Mouse (Mus musculus) G1E (cell line): Measurements from ENCODE around the gene Eng. TPM values are rescaled to one million over a fixed set of nuclear protein-coding genes. Genes with fewer than 3 reads are reported as not detected.

Experiments
- ATAC-seq: 2 replicates; pipeline ENCODE4 v1.8.0; 2016; ENCODE audit warnings: mild to moderate bottlenecking; ENCODE audit not compliant: insufficient number of reproducible peaks, poor library complexity, low FRiP score, severe bottlenecking; ENCODE audit errors: extremely low read depth
- DNase-seq: peaks from one replicate; pipeline ENCODE4 v3.0.0; 2012; ENCODE audit warnings: low spot score
- H3K27me3 ChIP-seq: 2 replicates; pipeline ENCODE4 v1.6.1; 2012; ENCODE audit warnings: mild to moderate bottlenecking, low read length, inconsistent platforms; ENCODE audit not compliant: insufficient read depth
- H3K36me3 ChIP-seq: replicated peaks from 2 replicates; pipeline ENCODE3; 2012; ENCODE audit warnings: mild to moderate bottlenecking, inconsistent platforms
- H3K4me1 ChIP-seq: 2 replicates; pipeline ENCODE4 v1.6.1; 2012; ENCODE audit warnings: low read depth, low read length, inconsistent platforms, mixed read lengths; ENCODE audit not compliant: insufficient read depth
- H3K4me3 ChIP-seq: 2 replicates; pipeline ENCODE4 v1.5.1; 2012; ENCODE audit warnings: low read depth, mild to moderate bottlenecking, inconsistent platforms, low read length, moderate library complexity, mixed read lengths
- H3K9me3 ChIP-seq: replicated peaks from 2 replicates; pipeline ENCODE4 v1.6.1; 2012; ENCODE audit warnings: inconsistent platforms
- CTCF ChIP-seq: IDR thresholded peaks from 2 replicates; pipeline ENCODE4 v1.5.1; 2012; ENCODE audit warnings: low read depth, low read length, inconsistent platforms, mixed read lengths
- GATA1 ChIP-seq: IDR thresholded peaks from 2 replicates; pipeline ENCODE4 v1.6.1; 2012; ENCODE audit warnings: borderline replicate concordance, low read length, inconsistent platforms, mixed read lengths
- GATA2 ChIP-seq: IDR thresholded peaks from 2 replicates; pipeline ENCODE4 v1.6.1; 2012; ENCODE audit warnings: low read depth, low read length, inconsistent platforms, borderline replicate concordance
- POLR2AphosphoS5 ChIP-seq: IDR thresholded peaks from 2 replicates; pipeline ENCODE4 v1.6.1; 2012; ENCODE audit warnings: low read depth, low read length, inconsistent platforms; ENCODE audit not compliant: insufficient replicate concordance
- TAL1 ChIP-seq: conservative IDR thresholded peaks from 2 replicates; pipeline ENCODE4 v1.6.1; 2012; ENCODE audit warnings: low read depth, low read length, inconsistent platforms, mixed read lengths
- polyA plus RNA-seq: library from polyadenylated mRNA; stranded (reverse); fragments of >175 nt; gene quantifications from 2 replicates; pipeline ENCODE4 v1.2.3, GENCODE M21; 2012
- total RNA-seq, 2 experiments: library from RNA; stranded (forward) in 1 of 2; stranded (reverse) in 1 of 2; fragments of 200-1000 nt in 1 of 2; fragments of >200 nt in 1 of 2; fragmentation: Nextera tagmentation in 1 of 2; gene quantifications; 2 replicates each; pipeline ENCODE4 v1.2.3; 2014 to 2017

Gene Eng
- total and polyA plus RNA-seq, 3 experiments = 0.93 to 6.3 (median 4.4) TPM

DNA sequence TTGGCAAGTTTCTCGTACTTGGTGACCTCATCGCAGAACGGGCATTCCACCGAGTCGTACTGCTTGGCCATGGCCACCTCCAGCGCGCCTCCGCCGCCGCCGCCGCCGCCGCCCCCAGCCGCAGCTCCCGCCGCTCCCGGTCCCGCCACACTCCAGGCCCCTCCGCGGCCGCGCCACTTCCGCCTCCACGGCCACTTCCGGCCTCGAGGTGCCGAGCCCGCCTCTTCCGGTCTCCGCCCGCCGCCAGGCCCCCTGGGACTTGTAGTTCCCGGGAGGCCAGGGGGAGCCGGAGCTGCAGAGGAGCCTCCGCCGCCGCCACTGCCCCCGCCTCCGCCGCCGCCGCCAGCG, 66.2 kb downstream of the Eng start:
- no peaks in the 10 kb centered on the region for H3K9me3 ChIP-seq
- peaks cover 42% of the 10 kb centered on the region for H3K36me3 ChIP-seq
- ATAC-seq = peak; percentile 58; the same call in 1 of the 2 replicates
- TF ChIP-seq CTCF = no peak
- peaks cover 61% of the 10 kb centered on the region for H3K4me1 ChIP-seq
- peak overlapping the region; percentile 93 for H3K4me3 ChIP-seq
- peak; percentile 90 for DNase-seq
- H3K27me3 ChIP-seq = peaks cover 7% of the 10 kb centered on the region; the same call in 1 of the 2 replicates

DNA sequence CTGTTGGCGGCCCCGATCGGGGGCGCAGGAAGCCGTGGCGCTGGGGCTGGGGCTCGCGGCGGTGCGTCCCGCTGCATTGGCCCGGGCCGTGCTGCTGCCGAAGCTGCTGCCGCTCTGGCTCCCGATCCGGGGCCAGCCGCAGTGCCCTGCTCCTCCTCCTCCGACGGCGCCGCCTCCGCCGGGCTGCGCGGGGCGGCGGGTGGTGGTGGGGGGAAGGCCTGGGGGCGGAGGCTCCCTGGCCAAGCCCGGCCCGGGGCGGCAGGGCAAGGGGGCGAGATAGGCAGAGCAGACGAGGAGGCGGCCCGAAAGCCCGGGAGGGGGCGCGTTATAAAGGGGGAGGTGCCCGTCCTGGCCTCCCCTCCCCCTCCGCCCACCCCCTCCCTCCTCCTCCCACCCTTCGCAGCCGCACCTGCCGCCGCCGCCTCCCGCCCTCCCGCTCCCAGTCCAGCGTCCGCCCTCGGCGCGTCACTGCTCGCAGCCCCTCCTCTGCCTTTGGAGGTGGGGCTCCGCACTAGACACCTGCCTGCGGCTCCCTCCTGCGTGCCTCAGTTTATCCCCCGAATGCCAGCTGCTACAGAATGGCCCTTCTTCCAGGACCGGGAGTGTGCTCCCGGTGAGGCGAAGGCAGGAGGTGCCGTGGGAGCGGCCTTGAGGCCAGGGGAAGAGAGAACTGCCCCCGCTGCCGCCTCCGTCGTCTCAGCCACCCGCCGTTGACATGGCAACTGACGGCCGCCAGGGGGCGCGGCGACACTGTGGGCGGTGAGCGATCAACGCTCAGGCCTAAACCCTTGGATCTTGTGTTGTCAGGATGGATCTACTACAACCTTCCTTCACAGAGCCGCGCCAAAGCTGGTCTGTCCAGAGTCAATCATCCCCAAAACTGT, 66.8 kb downstream of the Eng start, which contains the start of gene Cdk9:
Cdk9 (minus strand) TSS at position 143 of the 884 bp plus-strand sequence.
- Histone ChIP-seq H3K27me3 (peaks cover 9% of the 10 kb centered on the region; the same call in 1 of the 2 replicates), H3K4me3 (peak within 1 kb of the TSS; percentile 93), H3K36me3 (peaks cover 36% of the 10 kb centered on the region), H3K9me3 (no peaks in the 10 kb centered on the region), H3K4me1 (peaks cover 56% of the 10 kb centered on the region)
- ATAC-seq (peak; percentile 51), DNase-seq (peak; percentile 80)
- TF ChIP-seq CTCF (peak; percentile 90), GATA2 (no peak)

- peaks cover 46% of the 10 kb centered on the region for H3K4me1 ChIP-seq
- no peaks in the 10 kb centered on the region for H3K9me3 ChIP-seq
- peaks cover 25% of the 10 kb centered on the region for H3K36me3 ChIP-seq
- DNase-seq (no peak), ATAC-seq (no peak)
- TF ChIP-seq GATA1 (no peak), TAL1 (no peak), CTCF (no peak), POLR2AphosphoS5 (no peak), GATA2 (no peak)
- peaks cover 16% of the 10 kb centered on the region for H3K27me3 ChIP-seq
- no peak overlapping the region; the same call in 1 of the 2 replicates for H3K4me3 ChIP-seq
Observed at GRCm38 (mm10) chr2:32714117-32714986, 68.0 kb downstream of the Eng start.

GRCm38 (mm10) chr2:32714987-32715425, 68.6 kb downstream of the Eng start:
- Histone ChIP-seq H3K4me1 (peaks cover 41% of the 10 kb centered on the region), H3K9me3 (no peaks in the 10 kb centered on the region), H3K36me3 (peaks cover 18% of the 10 kb centered on the region), H3K27me3 (peaks cover 22% of the 10 kb centered on the region), H3K4me3 (no peak overlapping the region)
- TF ChIP-seq CTCF (no peak), TAL1 (no peak), GATA2 (no peak), GATA1 (no peak), POLR2AphosphoS5 (no peak)
- DNase-seq = no peak
- ATAC-seq = no peak

DNA sequence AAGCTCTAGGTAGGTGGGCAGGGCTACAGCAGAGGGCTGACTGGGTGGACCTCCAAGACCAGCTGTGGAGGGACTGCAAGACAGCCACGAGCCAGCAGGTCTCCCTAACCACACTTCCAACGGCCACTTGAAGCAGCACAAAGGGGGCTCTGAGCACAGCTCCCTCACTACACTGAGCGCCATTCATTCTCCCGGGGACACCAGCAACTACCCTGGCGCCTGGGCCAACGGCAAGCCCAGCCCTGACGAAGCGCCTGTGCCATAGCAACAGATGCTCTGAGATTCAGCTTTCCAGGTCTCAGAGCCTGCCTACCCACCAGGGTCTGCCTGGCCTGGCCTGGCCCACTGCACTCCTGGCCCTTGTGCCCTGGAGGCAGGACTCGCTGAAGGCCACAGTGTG, 72.4 kb downstream of the Eng start:
- ATAC-seq (no peak), DNase-seq (no peak)
- Histone ChIP-seq H3K27me3 (peaks cover 50% of the 10 kb centered on the region), H3K4me1 (peaks cover 39% of the 10 kb centered on the region), H3K9me3 (no peaks in the 10 kb centered on the region), H3K4me3 (no peak overlapping the region), H3K36me3 (no peaks in the 10 kb centered on the region)
- TF ChIP-seq GATA1 (no peak), TAL1 (no peak), GATA2 (no peak), POLR2AphosphoS5 (no peak), CTCF (no peak)

DNA sequence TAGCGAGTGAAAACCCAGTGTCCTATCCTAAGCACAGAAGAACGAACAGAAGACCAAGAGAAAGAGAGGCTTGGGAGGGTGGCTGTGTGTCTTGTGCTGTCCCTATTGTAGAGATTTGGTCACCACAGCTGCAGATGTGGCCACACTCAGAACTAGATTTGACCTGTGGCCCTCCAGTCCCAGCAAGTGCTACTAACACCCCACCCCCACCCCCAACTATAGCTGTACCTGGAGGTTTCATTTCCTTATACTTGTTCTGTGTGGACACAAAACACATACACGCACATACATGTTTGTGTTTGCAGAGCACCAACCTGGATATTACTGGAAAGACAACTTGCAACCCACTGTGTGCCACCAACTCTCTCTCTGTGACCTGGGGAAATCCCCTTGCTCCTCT, 73.7 kb downstream of the Eng start:
- no peak for DNase-seq
- TF ChIP-seq CTCF = no peak
- H3K9me3 ChIP-seq = no peaks in the 10 kb centered on the region
- peaks cover 26% of the 10 kb centered on the region for H3K4me1 ChIP-seq
- no peak for ATAC-seq
- peaks cover 58% of the 10 kb centered on the region for H3K27me3 ChIP-seq
- no peak overlapping the region for H3K4me3 ChIP-seq
- H3K36me3 ChIP-seq = no peaks in the 10 kb centered on the region
